Mouse (Mus musculus) small intestine, adult 2 months (tissue): Measurements from ENCODE around the gene Olfr855.

Source experiments
- CTCF ChIP-seq: fragments of 200-500 bp; IDR thresholded peaks from 2 replicates; pipeline ENCODE4 v1.5.1; 2012; ENCODE audit warnings: low read depth, mild to moderate bottlenecking, control low read depth, inconsistent platforms, low read length, moderate library complexity, mixed read lengths; ENCODE audit not compliant: insufficient replicate concordance, insufficient read length; ENCODE audit errors: extremely low read depth
- POLR2A ChIP-seq: fragments of 200-500 bp; IDR thresholded peaks from 2 replicates; pipeline ENCODE4 v1.6.1; 2012; ENCODE audit warnings: low read depth, mild to moderate bottlenecking, control low read depth, inconsistent platforms, low read length, moderate library complexity

- TF ChIP-seq CTCF (no peak), POLR2A (no peak)
These were observed 39.7 kb downstream of the Olfr855 start, which contains the start of gene Zfp317 for GRCm38 (mm10) chr9:19621843-19622822.
